9 mouse cellular contexts compared by ENCODE assay signal in genomic region chr19:46970121-46970729, GRCm38 (mm10). TPM values are rescaled to one million over a fixed set of nuclear protein-coding genes. Genes with fewer than 3 reads are reported as not detected.
A peak's percentile ranks its signal among the peaks of the same experiment; 100 is the strongest.
DNase-seq lines count a peak whose midpoint lies in the region; ATAC-seq and TF ChIP-seq lines count a peak whose summit lies in the region.
"Had no signal": no experiment of that assay in that cellular context is flagged by ENCODE, and none has a peak within 500 bp of the region (broad histone marks: within the 10 kb centered on the region; RNA-seq: fewer than 3 reads in every experiment).

No protein-coding gene starts in this region.

- no peak overlapping the region for H3K4me2 ChIP-seq in limb, embryonic 14.5 days (replicated peaks; ENCODE audit: low read depth, low read length, severe bottlenecking)
- H3K4me2 ChIP-seq in forebrain, embryonic 15.5 days (replicated peaks): no peak overlapping the region
- H3K4me2 ChIP-seq in lung, postnatal 0 days (replicated peaks; ENCODE audit: low read depth, low read length): peak overlapping the region; percentile 23; the same call in 1 of the 2 replicates

- TF ChIP-seq EP300 in lung, postnatal 0 days (IDR thresholded peaks at IDR 0.05): no peak; the same call in 1 of the 2 replicates

- ATAC-seq in limb, embryonic 14.5 days (ENCODE audit: low FRiP score, low read depth): no peak
- ATAC-seq in forebrain, embryonic 15.5 days (replicated peaks): no peak
- peak; percentile 85 for ATAC-seq in lung, postnatal 0 days

- no peaks in the 10 kb centered on the region for H3K9me3 ChIP-seq in limb, embryonic 14.5 days (ENCODE audit: control insufficient read depth, low read length)
- H3K9me3 ChIP-seq in limb, embryonic 10.5 days (replicated peaks): no peaks in the 10 kb centered on the region
- H3K9me3 ChIP-seq in forebrain, embryonic 15.5 days: no peaks in the 10 kb centered on the region
- H3K9me3 ChIP-seq in lung, postnatal 0 days (ENCODE audit: low read length): no peaks in the 10 kb centered on the region

- no peak for TF ChIP-seq POLR2A in limb, embryonic 14.5 days (IDR thresholded peaks at IDR 0.05; ENCODE audit: borderline replicate concordance, extremely low read depth, insufficient read depth, insufficient read length)

- no peak overlapping the region for H3K4me3 ChIP-seq in limb, embryonic 14.5 days (replicated peaks; ENCODE audit: low read length)
- no peak overlapping the region for H3K4me3 ChIP-seq in limb, embryonic 10.5 days
- no peak overlapping the region for H3K4me3 ChIP-seq in forebrain, embryonic 15.5 days
- no peak overlapping the region for H3K4me3 ChIP-seq in lung, postnatal 0 days (ENCODE audit: low read depth, low read length)

- 51% methylated on average over 13 of the region's 13 CpGs for WGBS in limb, embryonic 14.5 days
- 60% methylated on average over 13 of the region's 13 CpGs for WGBS in limb, embryonic 10.5 days
- WGBS in forebrain, embryonic 15.5 days: 58% methylated on average over 13 of the region's 13 CpGs
- 27% methylated on average over 13 of the region's 13 CpGs for WGBS in lung, postnatal 0 days

- no peak for TF ChIP-seq CTCF in lung, postnatal 0 days (IDR thresholded peaks at IDR 0.05)

- no peaks in the 10 kb centered on the region for H3K27me3 ChIP-seq in limb, embryonic 14.5 days (ENCODE audit: control insufficient read depth, insufficient read depth, low read length)
- no peaks in the 10 kb centered on the region for H3K27me3 ChIP-seq in limb, embryonic 10.5 days (ENCODE audit: low read depth, poor library complexity, severe bottlenecking)
- H3K27me3 ChIP-seq in forebrain, embryonic 15.5 days: no peaks in the 10 kb centered on the region
- H3K27me3 ChIP-seq in lung, postnatal 0 days (replicated peaks; ENCODE audit: insufficient read depth, low read length): no peaks in the 10 kb centered on the region

- H3K9ac ChIP-seq in limb, embryonic 14.5 days (ENCODE audit: low read depth, low read length, severe bottlenecking): no peak overlapping the region
- 0 out of 2 replicates have a peak overlapping the region, but pooled peaks have one; percentile 15 for H3K9ac ChIP-seq in forebrain, embryonic 15.5 days (replicated peaks)
- peak overlapping the region; percentile 16; the same call in 1 of the 2 replicates for H3K9ac ChIP-seq in lung, postnatal 0 days (replicated peaks; ENCODE audit: low read depth)

- DNase-seq in limb, embryonic 14.5 days (ENCODE audit: low spot score): no peak
- no peak for DNase-seq in limb, embryonic 10.5 days (ENCODE audit: low spot score)
- DNase-seq in lung, postnatal 0 days (ENCODE audit: low spot score): peak; percentile 87
- DNase-seq in thymus, postnatal 10 days (ENCODE audit: low spot score in 2 of 2): peak; percentile 48 to 51
- DNase-seq in ovary, postnatal 10 days (ENCODE audit: low spot score): no peak
- DNase-seq in left cerebral cortex, postnatal 25 days (ENCODE audit: low spot score in 2 of 2): no peak
- DNase-seq in testis, postnatal 10 days (ENCODE audit: low spot score): no peak

- H3K4me1 ChIP-seq in limb, embryonic 14.5 days (ENCODE audit: control insufficient read depth, insufficient read depth, low read length): peaks cover 3% of the 10 kb centered on the region; the same call in 1 of the 2 replicates
- peaks cover 8% of the 10 kb centered on the region; the same call in 1 of the 2 replicates for H3K4me1 ChIP-seq in limb, embryonic 10.5 days
- peaks cover 20% of the 10 kb centered on the region for H3K4me1 ChIP-seq in forebrain, embryonic 15.5 days
- H3K4me1 ChIP-seq in lung, postnatal 0 days (ENCODE audit: insufficient read depth, low read depth, low read length): no peaks in the 10 kb centered on the region; the same call in 1 of the 2 replicates

- H3K36me3 ChIP-seq in limb, embryonic 14.5 days (ENCODE audit: control insufficient read depth, insufficient read depth, low read length): no peaks in the 10 kb centered on the region
- no peaks in the 10 kb centered on the region for H3K36me3 ChIP-seq in limb, embryonic 10.5 days
- no peaks in the 10 kb centered on the region for H3K36me3 ChIP-seq in forebrain, embryonic 15.5 days
- no peaks in the 10 kb centered on the region for H3K36me3 ChIP-seq in lung, postnatal 0 days (ENCODE audit: insufficient read depth, low read length)

- 0 out of 2 replicates have a peak overlapping the region, but pooled peaks have one; percentile 8 for H3K27ac ChIP-seq in limb, embryonic 14.5 days (replicated peaks; ENCODE audit: low read depth, low read length)
- no peak overlapping the region for H3K27ac ChIP-seq in limb, embryonic 10.5 days
- H3K27ac ChIP-seq in forebrain, embryonic 15.5 days (replicated peaks): 0 out of 2 replicates have a peak overlapping the region, but pooled peaks have one; percentile 6
- peak overlapping the region; percentile 79 for H3K27ac ChIP-seq in lung, postnatal 0 days (ENCODE audit: low read length)
- H3K27ac ChIP-seq: kidney, postnatal 0 days had no signal

- intact Hi-C loops in left cerebral cortex, postnatal 25 days (cut with DNase I): no loop called here

RNA-seq across cellular contexts. Expression of gene Ina, which starts 44.3 kb away (rescaled TPM):
- 1.2 and 1.3 TPM in 2 replicates for polyA plus RNA-seq in limb, embryonic 14.5 days (2012; rRNA removed)
- 0.40 and 0.48 TPM in 2 replicates for polyA plus RNA-seq in limb, embryonic 14.5 days (2014; fragmentation: Nextera tagmentation; extraction: Ambion mirVana)
- 0.11 and 0.15 TPM in 2 replicates for polyA plus RNA-seq in limb, embryonic 10.5 days (2016; fragmentation: Nextera tagmentation; extraction: Ambion mirVana)
- 333 TPM in 2 replicates for polyA plus RNA-seq in forebrain, embryonic 15.5 days (2015; fragmentation: Nextera tagmentation; extraction: Ambion mirVana)
- 0.04 and 0.08 TPM in 2 replicates for polyA plus RNA-seq in lung, postnatal 0 days (2015; fragmentation: Nextera tagmentation; extraction: Ambion mirVana)
- 100 to 1,000 TPM; 208 to 211 TPM for total RNA-seq in left cerebral cortex, postnatal 25 days (2021)

RNA-seq across cellular contexts. Expression of gene Nt5c2, which starts 44.7 kb away (rescaled TPM):
- polyA plus RNA-seq in limb, embryonic 14.5 days (2012; rRNA removed): 28.2 and 32.9 TPM in 2 replicates
- 67.1 and 68.7 TPM in 2 replicates for polyA plus RNA-seq in limb, embryonic 14.5 days (2014; fragmentation: Nextera tagmentation; extraction: Ambion mirVana)
- 75.4 and 89.8 TPM in 2 replicates for polyA plus RNA-seq in limb, embryonic 10.5 days (2016; fragmentation: Nextera tagmentation; extraction: Ambion mirVana)
- polyA plus RNA-seq in forebrain, embryonic 15.5 days (2015; fragmentation: Nextera tagmentation; extraction: Ambion mirVana): 73.2 and 78.2 TPM in 2 replicates
- 45.3 and 45.5 TPM in 2 replicates for polyA plus RNA-seq in lung, postnatal 0 days (2015; fragmentation: Nextera tagmentation; extraction: Ambion mirVana)
- total RNA-seq in left cerebral cortex, postnatal 25 days (2021): 10 to 100 TPM; 73.0 to 74.4 TPM

Comparison
In these comparisons a context has a peak if more than half of its experiments do, and no peak if none do; other contexts are left out.
1. DNase-seq: peak in lung, postnatal 0 days (single experiment) and thymus, postnatal 10 days (2 of 2); none in limb, embryonic 14.5 days (single experiment), limb, embryonic 10.5 days (single experiment), ovary, postnatal 10 days (single experiment), left cerebral cortex, postnatal 25 days (0 of 2) and testis, postnatal 10 days (single experiment).
2. RNA of gene Ina, which starts 44.3 kb away (polyA plus RNA-seq): 333 TPM in forebrain, embryonic 15.5 days; 0.40 to 1.3 TPM in limb, embryonic 14.5 days, 0.11 to 0.15 TPM in limb, embryonic 10.5 days and 0.04 to 0.08 TPM in lung, postnatal 0 days; every median in the first group is over 100 times any median in the second.